Mouse (Mus musculus): Measurements from ENCODE around the gene Lingo3. TPM values are rescaled to one million over a fixed set of nuclear protein-coding genes. Genes with fewer than 3 reads are reported as not detected.

Gene Lingo3
- total RNA-seq, 2 experiments from 2014 or later, result 8.3 to 12.6 TPM

DNA sequence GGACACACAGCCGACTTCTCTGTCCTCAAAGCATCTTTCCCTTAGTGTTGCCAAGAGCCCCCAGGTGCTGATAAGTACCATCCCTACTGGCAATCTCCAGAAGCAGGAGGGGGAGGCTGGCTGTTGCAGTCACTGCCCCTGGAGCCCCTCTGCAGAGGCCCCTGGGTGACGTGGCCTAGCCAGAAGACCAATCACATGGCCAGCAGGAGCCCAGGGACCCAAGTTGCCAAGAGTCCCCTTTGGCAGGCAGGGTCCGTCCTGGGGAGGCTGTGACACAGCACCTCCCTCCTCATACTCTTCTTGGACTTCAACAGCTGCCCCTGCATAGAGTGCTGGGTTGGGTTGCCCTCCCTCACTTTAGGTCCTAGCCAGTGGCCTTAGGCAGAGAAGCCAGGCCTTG is 40.8 kb downstream of the Lingo3 start:
- DNase-seq (ENCODE audit: low spot score), result no peak

GRCm38 (mm10) chr10:80802204-80802912 is 41.5 kb downstream of the Lingo3 start:
- no peak for DNase-seq (ENCODE audit: low spot score)

GRCm38 (mm10) chr10:80799070-80799566 is 44.7 kb downstream of the Lingo3 start:
- no peak for DNase-seq (ENCODE audit: low spot score)

DNA sequence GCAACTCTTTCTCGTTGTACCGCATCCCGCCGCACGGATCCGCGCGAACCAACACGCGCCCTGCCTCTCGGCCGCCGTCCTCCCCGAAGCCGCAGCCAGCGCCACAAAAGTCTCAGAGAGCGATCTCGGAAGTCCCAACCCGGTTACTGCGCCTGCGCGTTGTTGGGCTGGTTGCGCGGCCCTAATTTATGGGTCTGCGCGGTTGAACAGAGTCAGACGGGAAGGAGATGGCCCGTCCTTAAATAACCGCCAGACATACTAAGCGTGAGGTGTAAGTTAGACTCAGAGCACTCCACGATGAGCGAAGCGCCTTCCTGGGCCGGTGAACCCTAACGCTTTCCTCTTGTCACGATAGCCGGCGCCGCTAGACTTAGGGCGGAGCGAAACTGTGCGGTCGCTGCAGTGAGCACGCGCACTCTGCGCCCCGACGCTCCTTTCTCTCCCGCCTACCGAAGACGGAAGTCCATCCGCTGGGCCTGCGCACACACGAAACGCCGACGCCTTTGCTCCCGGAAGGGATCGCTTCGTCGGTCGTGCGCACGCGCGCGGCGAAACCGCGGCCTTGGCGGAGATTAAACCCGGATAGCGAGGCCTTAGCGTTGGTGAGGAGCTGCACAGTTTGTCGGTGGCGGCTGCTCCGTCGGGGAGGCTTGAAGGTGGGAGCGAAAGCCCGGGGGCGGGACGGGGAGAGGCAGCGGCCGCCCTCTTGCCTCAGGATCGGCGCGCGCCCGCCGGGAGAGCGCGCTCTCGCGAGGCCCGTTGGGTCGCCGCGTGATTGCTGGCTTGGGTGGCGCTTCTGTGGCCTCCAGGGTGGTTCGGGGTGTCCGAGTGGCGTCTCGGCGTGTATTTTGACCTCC is 45.5 kb downstream of the Lingo3 start, which contains the start of the genes Sf3a2 and Plekhj1:
TSS of gene Sf3a2 (plus strand) at position 49 of the 857 bp plus-strand sequence.
TSS of gene Plekhj1 (minus strand) at position 477 of the 857 bp plus-strand sequence.
- peak; percentile 96 for DNase-seq (ENCODE audit: low spot score)

DNA sequence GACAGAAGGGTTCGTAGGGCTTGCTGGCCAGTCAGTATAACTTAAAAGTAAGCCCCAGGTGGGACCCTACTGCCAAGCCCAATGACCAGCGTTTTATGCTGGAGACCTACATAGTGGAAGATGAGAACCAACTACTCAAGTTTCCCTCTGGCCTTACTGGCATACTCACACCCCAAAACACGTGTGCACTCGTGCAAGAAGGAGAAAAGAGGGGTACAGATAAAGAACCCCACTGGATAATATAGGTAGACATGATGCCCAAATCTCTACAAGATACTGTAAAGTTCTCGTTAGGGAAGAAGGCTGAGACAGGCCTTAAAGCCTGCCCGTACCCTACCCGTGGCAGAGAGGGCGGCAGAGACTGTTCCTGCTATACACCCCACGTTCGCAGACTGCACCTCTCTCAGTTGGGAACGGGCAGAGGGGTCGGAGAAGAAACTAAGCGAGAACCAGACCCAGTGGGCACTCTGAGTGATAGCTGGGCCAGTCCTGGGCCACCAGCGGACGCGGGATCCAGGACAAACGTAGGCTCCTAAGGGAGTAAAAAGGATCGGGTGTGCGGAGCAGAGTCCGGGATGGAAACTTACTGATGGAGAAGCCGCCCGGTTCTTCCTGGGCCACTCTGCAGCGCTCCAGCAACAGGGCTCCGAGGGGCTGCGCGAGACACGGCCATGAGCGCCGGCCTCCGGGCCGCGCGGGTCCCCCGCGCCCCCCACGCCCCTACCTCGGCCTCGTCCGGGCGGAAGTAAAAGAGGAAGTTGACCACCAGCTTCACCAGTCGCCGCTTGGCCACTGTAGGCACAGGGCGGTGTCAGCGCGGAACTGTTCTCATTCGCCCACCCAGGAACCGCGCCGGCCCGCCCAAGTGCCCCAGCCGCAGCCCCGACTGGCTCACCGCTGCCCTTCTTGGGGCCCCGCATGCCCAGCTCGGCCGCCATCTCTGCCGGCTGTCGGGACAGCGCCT is 46.4 kb downstream of the Lingo3 start:
- DNase-seq (ENCODE audit: low spot score), result no peak

GRCm38 (mm10) chr10:80796307-80796848 is 47.5 kb downstream of the Lingo3 start:
- DNase-seq (ENCODE audit: low spot score), result no peak

- DNase-seq (ENCODE audit: low spot score), result no peak
These were observed 49.1 kb downstream of the Lingo3 start for GRCm38 (mm10) chr10:80794750-80795149.

- no peak for DNase-seq (ENCODE audit: low spot score)
These were observed 50.0 kb downstream of the Lingo3 start for GRCm38 (mm10) chr10:80793803-80794202.

GRCm38 (mm10) chr10:80793033-80793784 is 50.6 kb downstream of the Lingo3 start:
- no peak for DNase-seq (ENCODE audit: low spot score)

GRCm38 (mm10) chr10:80792175-80793032 is 51.4 kb downstream of the Lingo3 start:
- DNase-seq (ENCODE audit: low spot score), result no peak

GRCm38 (mm10) chr10:80791476-80792174 is 52.2 kb downstream of the Lingo3 start:
- no peak for DNase-seq (ENCODE audit: low spot score)

GRCm38 (mm10) chr10:80790761-80791404 is 53.0 kb downstream of the Lingo3 start:
- DNase-seq (ENCODE audit: low spot score), result no peak

DNA sequence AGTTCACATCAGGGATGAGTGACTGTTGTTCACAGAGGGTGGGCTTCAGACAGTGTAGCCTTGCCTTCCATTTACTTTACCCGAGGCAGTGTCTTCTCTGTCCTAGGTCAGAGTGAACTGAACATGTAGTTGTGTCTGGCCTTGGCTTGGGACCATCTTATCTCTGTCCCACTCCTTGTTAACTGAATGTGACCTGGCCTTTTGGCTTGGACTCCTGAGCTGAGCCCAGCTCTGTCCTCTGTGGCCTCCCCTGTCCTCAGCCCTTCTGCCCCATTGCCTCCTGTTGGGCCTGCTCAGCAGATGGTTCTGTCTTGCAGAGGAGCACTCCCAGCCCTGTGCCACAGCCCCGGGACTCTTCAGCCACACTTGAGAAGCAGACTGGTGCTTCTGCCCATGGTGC is 56.3 kb downstream of the Lingo3 start:
- DNase-seq (ENCODE audit: low spot score), result no peak

- DNase-seq (ENCODE audit: low spot score), result no peak
These were observed 57.9 kb downstream of the Lingo3 start for GRCm38 (mm10) chr10:80785963-80786362.

DNA sequence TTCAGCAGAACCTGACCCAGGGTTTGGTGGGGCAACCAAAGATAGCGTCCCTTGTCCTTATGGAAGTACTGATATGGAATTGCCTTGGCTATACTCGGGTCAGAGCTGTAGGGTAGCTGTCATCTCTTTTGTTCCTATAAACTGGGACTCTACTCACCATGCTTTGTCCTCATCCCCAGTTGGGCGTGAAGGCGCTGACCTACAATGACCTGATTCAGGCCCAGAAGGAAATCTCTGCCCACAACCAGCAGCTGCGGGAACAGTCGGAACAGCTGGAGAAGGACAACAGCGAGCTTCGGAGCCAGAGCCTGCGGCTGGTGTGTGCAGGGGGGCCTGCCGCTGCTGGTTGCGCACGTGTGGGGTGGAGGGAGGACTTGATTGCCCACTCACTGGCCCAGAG is 59.0 kb downstream of the Lingo3 start:
- no peak for DNase-seq (ENCODE audit: low spot score)

DNA sequence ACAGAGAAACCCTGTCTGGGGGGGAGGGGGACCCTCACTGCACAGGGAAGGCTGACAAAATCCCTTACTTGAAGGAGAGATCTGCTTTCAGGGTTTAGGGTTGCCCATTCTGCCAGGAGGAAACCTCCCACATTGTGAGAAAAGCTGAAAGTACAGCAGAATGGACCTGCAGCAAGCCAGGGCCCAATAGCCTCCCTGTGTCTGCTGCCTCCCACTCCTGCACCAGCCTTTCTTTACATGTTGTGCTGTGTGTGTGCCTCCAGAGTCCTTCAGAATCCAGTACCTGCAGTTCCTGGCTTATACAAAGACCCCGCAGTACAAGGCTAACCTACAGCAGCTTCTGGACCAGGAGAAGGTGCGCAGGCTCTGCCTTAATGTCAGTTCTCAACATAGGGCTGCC is 59.5 kb downstream of the Lingo3 start:
- no peak for DNase-seq (ENCODE audit: low spot score)

Data from gastrocnemius, adult 18-20 months (tissue).